ENCODE assay signal across 23 mouse cellular contexts in the genomic region with DNA sequence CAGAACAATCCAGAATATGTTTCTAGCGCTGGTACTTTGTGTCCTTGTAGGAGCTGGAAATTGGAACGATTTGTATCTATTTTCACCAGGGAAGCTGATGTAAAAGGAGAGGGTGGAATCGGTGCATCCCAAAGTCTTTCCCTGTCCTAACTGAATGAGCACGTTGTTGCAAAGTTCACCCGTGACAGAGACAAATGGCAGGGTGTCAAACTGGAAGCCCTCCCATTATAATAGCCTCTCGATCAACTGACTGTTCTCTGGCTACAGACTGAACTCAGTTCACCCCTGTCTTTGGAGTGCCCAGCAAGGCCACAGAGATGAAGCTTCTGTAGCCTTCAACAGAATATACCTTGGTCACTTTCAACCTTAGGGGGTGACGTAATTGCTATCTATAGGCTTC.
"Had no signal": no experiment of that assay in that cellular context is flagged by ENCODE, and none has a peak within 500 bp of the region (broad histone marks: within the 10 kb centered on the region; RNA-seq: fewer than 3 reads in every experiment).

No protein-coding gene starts in this region.

- H3K4me1 ChIP-seq: heart, embryonic 10.5 days; heart, embryonic 12.5 days; intestine, embryonic 15.5 days; limb, embryonic 12.5 days; liver, embryonic 13.5 days had no signal

- H3K36me3 ChIP-seq: heart, embryonic 10.5 days; heart, embryonic 12.5 days; hindbrain, embryonic 10.5 days; hindbrain, embryonic 12.5 days; intestine, embryonic 15.5 days; limb, embryonic 10.5 days; limb, embryonic 12.5 days; liver, embryonic 13.5 days had no signal

- DNase-seq: forebrain, postnatal 0 days; gastrocnemius, postnatal 14 days; gastrocnemius, postnatal 36 days; heart, adult 18-20 months; heart, postnatal 10 days; heart, postnatal 4 days; kidney, postnatal 14 days; liver; liver, embryonic 13.5 days had no signal

- H3K9me3 ChIP-seq: heart, embryonic 10.5 days; heart, embryonic 12.5 days; hindbrain, embryonic 10.5 days; hindbrain, embryonic 12.5 days; intestine, embryonic 15.5 days; limb, embryonic 10.5 days; limb, embryonic 12.5 days; liver, embryonic 13.5 days had no signal

- H3K4me2 ChIP-seq: heart, embryonic 12.5 days; hindbrain, embryonic 12.5 days; hindbrain, embryonic 14.5 days; intestine, embryonic 15.5 days; limb, embryonic 12.5 days; liver, embryonic 11.5 days; liver, embryonic 13.5 days had no signal

- ATAC-seq: forebrain, postnatal 0 days; hindbrain, embryonic 16.5 days; inflammation-experienced regulatory T-cells, adult 6 months had no signal

- H3K27me3 ChIP-seq: heart, embryonic 12.5 days; hindbrain, embryonic 12.5 days; intestine, embryonic 15.5 days; limb, embryonic 12.5 days; liver, embryonic 13.5 days had no signal

- H3K4me3 ChIP-seq: heart, embryonic 10.5 days; heart, embryonic 12.5 days; hindbrain, embryonic 10.5 days; hindbrain, embryonic 12.5 days; intestine, embryonic 15.5 days; layer of hippocampus, adult 2 months; left cerebral cortex, adult 2 months; limb, embryonic 10.5 days; limb, embryonic 12.5 days; liver, embryonic 13.5 days had no signal

- H3K27ac ChIP-seq: heart, embryonic 10.5 days; hindbrain, embryonic 10.5 days; hindbrain, embryonic 12.5 days; hindbrain, embryonic 14.5 days; intestine, embryonic 15.5 days; kidney, postnatal 0 days; layer of hippocampus, adult 2 months; left cerebral cortex, adult 2 months; limb, embryonic 10.5 days; limb, embryonic 12.5 days; liver, embryonic 13.5 days had no signal

- H3K9ac ChIP-seq: forebrain, postnatal 0 days; heart, embryonic 12.5 days; hindbrain, embryonic 12.5 days; hindbrain, embryonic 14.5 days; intestine, embryonic 15.5 days; limb, embryonic 12.5 days; liver, embryonic 13.5 days had no signal
